Mouse (Mus musculus): Measurements from ENCODE around the gene Ccpg1. TPM values are rescaled to one million over a fixed set of nuclear protein-coding genes. Genes with fewer than 3 reads are reported as not detected.

Gene Ccpg1
- polyA plus RNA-seq (2017; shearing (Covaris generic)) = 116 TPM

DNA sequence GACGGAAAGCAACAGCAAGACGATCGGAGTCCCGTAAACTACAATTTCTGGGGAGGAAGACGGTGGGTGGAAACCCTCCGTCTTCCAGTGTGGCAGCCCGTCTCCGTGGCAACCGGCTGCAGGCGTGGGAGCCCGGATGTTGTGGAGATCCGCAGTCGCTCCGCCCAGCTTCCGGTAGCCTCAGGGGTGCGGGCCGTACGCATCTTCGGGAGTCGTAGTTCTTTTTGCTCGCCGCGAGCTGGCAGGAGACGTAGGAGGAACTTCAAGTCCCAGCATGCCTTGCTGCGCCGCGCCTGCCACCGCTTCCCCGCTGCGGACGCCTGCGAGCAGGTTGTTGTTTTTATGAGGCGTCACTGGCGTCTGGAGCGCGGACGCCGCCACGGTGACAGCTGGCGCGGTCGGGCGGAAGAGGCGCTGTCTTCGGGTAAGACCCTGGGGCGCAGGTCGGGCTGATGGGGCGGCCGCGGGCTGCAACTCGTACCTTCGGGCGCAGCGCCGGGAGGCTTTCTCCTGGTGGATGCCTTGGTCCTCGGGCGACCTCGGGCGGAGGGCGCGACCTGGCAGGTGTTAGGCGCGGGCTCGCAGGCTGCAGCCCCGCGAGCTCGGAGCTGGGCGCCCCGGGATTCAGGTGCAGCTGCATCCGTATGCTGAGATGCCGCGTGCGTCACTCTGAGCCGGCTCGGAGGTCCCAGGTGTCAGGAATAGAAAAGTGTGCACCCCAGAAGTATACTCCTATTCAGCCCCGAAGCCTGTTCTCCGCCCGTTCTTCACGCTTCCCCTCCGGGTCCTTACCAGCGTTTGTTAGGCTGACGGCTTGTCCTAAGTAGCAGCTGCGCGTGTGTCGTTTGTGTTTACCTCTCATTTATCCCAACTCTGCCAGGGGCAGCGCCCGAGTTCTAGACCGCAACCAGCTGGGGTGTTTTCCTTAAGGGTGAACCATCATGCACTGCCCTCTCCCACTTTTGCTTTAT, at the start of gene Ccpg1, which contains the start of gene Ccpg1os:
Ccpg1 (plus strand) TSS at position 180 of the 971 bp plus-strand sequence.
Ccpg1os (minus strand) TSS at position 133 of the 971 bp plus-strand sequence.

DNA sequence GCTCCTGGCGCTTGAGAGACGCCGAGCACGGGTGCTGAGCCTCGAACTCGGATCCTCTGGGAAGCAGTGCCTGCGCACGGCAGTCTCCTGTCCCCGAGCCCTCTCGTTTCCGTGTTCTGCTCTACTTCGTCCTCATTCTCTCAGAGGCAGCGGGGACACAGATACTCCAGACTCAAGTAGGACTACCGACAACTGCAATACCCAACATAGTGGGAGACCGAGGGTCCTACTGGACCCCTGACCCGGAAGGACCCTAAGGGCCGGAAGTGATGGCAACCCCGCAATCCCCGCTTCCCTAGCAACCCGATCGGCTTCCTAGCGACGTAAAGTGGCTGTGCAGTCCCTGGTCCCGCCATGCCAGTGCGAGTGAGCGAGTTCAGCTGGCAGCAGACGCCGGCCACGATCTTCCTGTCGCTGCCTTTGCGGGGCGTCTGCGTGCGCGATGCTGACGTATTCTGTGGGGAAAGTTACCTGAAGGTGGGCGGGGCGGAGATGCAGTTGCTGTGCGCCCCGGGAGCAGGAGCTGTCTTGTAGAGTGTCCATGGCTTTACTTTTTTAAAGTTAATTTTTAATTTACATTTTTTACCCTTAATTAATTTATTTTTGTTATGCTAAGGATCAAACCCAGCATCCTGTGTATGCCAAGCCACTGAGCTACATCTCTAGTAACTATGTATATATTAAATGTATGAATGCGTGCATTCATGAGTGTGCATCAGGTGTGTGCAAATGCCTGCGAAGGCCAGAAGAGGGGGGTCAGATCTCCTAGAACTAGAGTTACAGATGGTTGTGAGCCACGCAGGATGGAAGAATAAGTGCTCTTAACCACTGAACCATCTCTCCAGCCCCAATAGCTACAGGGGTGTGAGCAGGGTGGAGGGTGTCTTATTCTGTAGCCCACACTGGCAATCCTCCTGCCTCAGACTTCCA, 26.4 kb upstream of the Ccpg1 start, which contains the start of the genes Dyx1c1 and Gm44503:
Dyx1c1 (plus strand) TSS at position 265 of the 930 bp plus-strand sequence.
Gm44503 (plus strand) TSS at position 332 of the 930 bp plus-strand sequence.

DNA sequence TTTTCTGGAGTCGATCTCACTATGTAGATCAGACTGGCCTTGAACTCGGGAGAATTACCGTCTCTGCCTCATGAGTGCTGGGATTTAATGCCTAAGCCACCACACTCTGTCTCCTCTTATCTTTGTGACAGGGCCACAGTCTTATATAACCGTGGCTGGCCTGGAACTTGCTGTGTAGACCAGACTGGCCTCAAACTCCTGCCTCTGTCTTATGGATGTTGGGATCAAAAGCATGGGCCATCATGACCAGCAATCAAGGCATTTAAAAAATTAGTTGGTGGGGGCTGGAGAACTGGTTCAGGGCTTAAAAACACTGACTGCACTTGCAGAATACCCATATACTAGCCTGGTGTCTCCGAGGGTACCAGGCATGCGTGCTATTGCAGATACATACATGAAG, 54.9 kb downstream of the Ccpg1 start, which contains the start of gene Pigb:
Pigb (minus strand) TSS at position 299 of the 400 bp plus-strand sequence.

DNA sequence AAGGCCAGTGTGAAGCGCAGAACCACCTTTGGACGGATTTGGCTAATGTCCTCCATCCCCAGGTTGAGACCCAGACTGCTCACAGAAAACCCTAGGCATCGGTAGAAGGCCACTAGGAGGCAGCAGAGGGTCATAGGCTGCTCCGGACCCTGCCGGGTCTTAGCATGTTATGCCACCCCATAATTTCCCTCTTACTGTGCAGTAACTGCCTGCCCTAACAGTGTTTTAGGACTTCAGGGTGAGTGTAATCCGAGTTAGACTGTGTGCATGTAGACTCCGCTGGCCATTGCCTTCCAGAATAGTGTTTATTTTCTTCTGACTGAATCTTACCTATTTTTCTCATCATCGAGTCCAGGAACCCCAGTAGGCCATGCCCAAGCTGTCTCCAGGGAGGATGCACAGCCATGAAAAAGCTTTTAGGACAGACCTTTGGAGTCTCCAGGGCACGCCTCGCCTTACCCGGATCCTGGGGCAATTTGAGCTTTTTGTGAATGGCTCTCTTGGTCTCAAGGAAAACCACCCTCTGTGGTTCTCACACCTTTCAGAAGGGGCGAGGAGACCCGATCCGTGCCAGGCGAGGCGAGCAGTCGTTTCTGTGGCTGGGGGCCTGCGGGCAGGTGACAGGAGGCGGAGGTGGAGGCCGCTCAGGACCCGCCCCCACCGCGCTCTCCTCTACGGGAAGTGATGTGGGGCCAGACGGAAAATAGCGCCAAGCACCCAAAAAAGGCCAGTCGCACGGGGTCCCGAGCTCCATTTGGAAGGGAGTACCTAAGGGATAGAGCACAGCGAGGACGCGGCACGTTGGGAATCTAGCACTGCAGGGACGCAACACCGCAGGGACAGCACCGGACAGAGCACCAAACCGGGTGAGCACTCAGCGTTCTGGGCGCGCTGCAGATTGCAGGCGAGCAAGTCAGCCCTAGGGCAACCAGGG, 59.2 kb downstream of the Ccpg1 start, which contains the start of gene Rab27a:
Rab27a (plus strand) TSS at position 709 of the 934 bp plus-strand sequence.

Other genes starting within 250 kb of the Ccpg1 start
- gene Prtg, start 178.6 kb upstream of the Ccpg1 start, polyA plus RNA-seq (2017; shearing (Covaris generic)) = 0.23 TPM
- 0.10 TPM for gene Pygo1, start 59.8 kb upstream of the Ccpg1 start, polyA plus RNA-seq (2017; shearing (Covaris generic))
- gene Dyx1c1, start 26.6 kb upstream of the Ccpg1 start, polyA plus RNA-seq (2017; shearing (Covaris generic)) = 1.1 TPM
- not detected for gene Gm44503, start 26.6 kb upstream of the Ccpg1 start, polyA plus RNA-seq (2017; shearing (Covaris generic))
- 1.7 TPM for gene Ccpg1os, start within 50 bp of the Ccpg1 start, polyA plus RNA-seq (2017; shearing (Covaris generic))
- gene Pigb, start 54.9 kb downstream of the Ccpg1 start, polyA plus RNA-seq (2017; shearing (Covaris generic)) = 12.4 TPM
- gene Rab27a, start 59.4 kb downstream of the Ccpg1 start, polyA plus RNA-seq (2017; shearing (Covaris generic)) = 45.8 TPM
- not detected for gene Khdc3, start 116.4 kb downstream of the Ccpg1 start, polyA plus RNA-seq (2017; shearing (Covaris generic))
- not detected for gene Gm20509, start 117.0 kb downstream of the Ccpg1 start, polyA plus RNA-seq (2017; shearing (Covaris generic))
- gene Rsl24d1, start 128.0 kb downstream of the Ccpg1 start, polyA plus RNA-seq (2017; shearing (Covaris generic)) = 50.2 TPM

All from effector memory CD4-positive, alpha-beta T cell, adult 7 months (primary cell).